Mouse (Mus musculus) ES-Bruce4 (cell line): ENCODE results near the gene Ppp1r7. TPM values are rescaled to one million over a fixed set of nuclear protein-coding genes. Genes with fewer than 3 reads are reported as not detected.
A peak's percentile ranks its signal among the peaks of the same experiment; 100 is the strongest.

Source experiments
- H3K27ac ChIP-seq: 2 replicates; pipeline ENCODE4 v1.5.1; 2012; ENCODE audit warnings: low read length, inconsistent platforms; ENCODE audit not compliant: insufficient read depth
- H3K27me3 ChIP-seq: 2 replicates; pipeline ENCODE4 v1.6.1; 2012; ENCODE audit warnings: mild to moderate bottlenecking, low read length, inconsistent platforms; ENCODE audit not compliant: control insufficient read depth, poor library complexity, insufficient read depth, severe bottlenecking
- H3K36me3 ChIP-seq: 2 replicates; pipeline ENCODE4 v1.6.1; 2012; ENCODE audit warnings: inconsistent platforms, mild to moderate bottlenecking, low read length, moderate library complexity; ENCODE audit not compliant: control insufficient read depth, poor library complexity, insufficient read depth, severe bottlenecking
- H3K4me1 ChIP-seq: one replicate; pipeline ENCODE4 v1.8.1; 2011; ENCODE audit warnings: low read length; ENCODE audit not compliant: control insufficient read depth, insufficient read depth
- H3K4me3 ChIP-seq: 2 replicates; pipeline ENCODE4 v1.5.1; 2011; ENCODE audit warnings: low read depth, mild to moderate bottlenecking, low read length
- H3K9ac ChIP-seq: 2 replicates; pipeline ENCODE4 v1.6.1; 2012; ENCODE audit warnings: low read depth, mild to moderate bottlenecking, inconsistent platforms; ENCODE audit not compliant: poor library complexity, severe bottlenecking
- H3K9me3 ChIP-seq: replicated peaks from 2 replicates; pipeline ENCODE4 v1.6.1; 2012; ENCODE audit warnings: mild to moderate bottlenecking, low read length, inconsistent platforms; ENCODE audit not compliant: control insufficient read depth, poor library complexity, insufficient read depth, severe bottlenecking
- CTCF ChIP-seq: IDR thresholded peaks from one replicate; pipeline ENCODE4 v1.8.1; 2011; ENCODE audit warnings: low read depth, low read length
- EP300 ChIP-seq: IDR thresholded peaks from 2 replicates; pipeline ENCODE4 v1.6.1; 2011; ENCODE audit warnings: low read depth, low read length; ENCODE audit not compliant: insufficient read depth
- POLR2A ChIP-seq: IDR thresholded peaks from one replicate; pipeline ENCODE4 v1.8.1; 2011; ENCODE audit warnings: low read length; ENCODE audit not compliant: insufficient read depth
- polyA plus RNA-seq: library from polyadenylated mRNA; stranded (reverse); fragments of >200 nt; gene quantifications from 2 replicates; pipeline ENCODE4 v1.2.4, GENCODE M21; 2011; ENCODE audit warnings: low read depth; ENCODE audit not compliant: missing spikeins, insufficient read depth, insufficient read length

Ppp1r7 gene
- polyA plus RNA-seq, 1 experiment: 40.4 TPM

- Histone ChIP-seq H3K9ac (no peak overlapping the region), H3K27me3 (no peaks in the 10 kb centered on the region), H3K27ac (no peak overlapping the region), H3K4me1 (no peaks in the 10 kb centered on the region), H3K36me3 (peaks cover 25% of the 10 kb centered on the region), H3K9me3 (no peaks in the 10 kb centered on the region), H3K4me3 (no peak overlapping the region)
- TF ChIP-seq EP300 (no peak), CTCF (no peak), POLR2A (no peak)
These were observed 20.0 kb downstream of the Ppp1r7 start for GRCm38 (mm10) chr1:93362661-93363060.

- no peak overlapping the region for H3K27ac ChIP-seq
- H3K4me1 ChIP-seq: no peaks in the 10 kb centered on the region
- H3K36me3 ChIP-seq: peaks cover 19% of the 10 kb centered on the region
- H3K27me3 ChIP-seq: no peaks in the 10 kb centered on the region
- H3K9me3 ChIP-seq: no peaks in the 10 kb centered on the region
- TF ChIP-seq CTCF: no peak
- no peak for TF ChIP-seq POLR2A
- TF ChIP-seq EP300: no peak
- no peak overlapping the region for H3K4me3 ChIP-seq
- H3K9ac ChIP-seq: no peak overlapping the region
These were observed 23.0 kb downstream of the Ppp1r7 start for GRCm38 (mm10) chr1:93365641-93366040.

- Histone ChIP-seq H3K9me3 (no peaks in the 10 kb centered on the region), H3K4me1 (no peaks in the 10 kb centered on the region), H3K27ac (no peak within 1 kb of the TSS)
These were observed 31.0 kb downstream of the Ppp1r7 start, which contains the start of gene Ano7 for GRCm38 (mm10) chr1:93373665-93374064. TSS of gene Ano7 (plus strand) at chr1:93373930.

GRCm38 (mm10) chr1:93377307-93377706 lies 34.7 kb downstream of the Ppp1r7 start:
- Histone ChIP-seq H3K27ac (no peak overlapping the region), H3K9ac (no peak overlapping the region), H3K4me3 (no peak overlapping the region), H3K4me1 (no peaks in the 10 kb centered on the region), H3K9me3 (no peaks in the 10 kb centered on the region), H3K36me3 (no peaks in the 10 kb centered on the region), H3K27me3 (no peaks in the 10 kb centered on the region)
- TF ChIP-seq POLR2A (no peak), CTCF (no peak), EP300 (no peak)

More at GRCm38 (mm10) chr1:93373665-93374064, 31.0 kb downstream of the Ppp1r7 start, which contains the start of gene Ano7:
- Histone ChIP-seq H3K4me3 (no peak within 1 kb of the TSS), H3K36me3 (no peaks in the 10 kb centered on the region), H3K27me3 (no peaks in the 10 kb centered on the region), H3K9ac (no peak within 1 kb of the TSS)
- TF ChIP-seq POLR2A (no peak), CTCF (no peak), EP300 (no peak)

GRCm38 (mm10) chr1:93379117-93379516 lies 36.5 kb downstream of the Ppp1r7 start:
- no peak for TF ChIP-seq EP300
- peak; percentile 23 for TF ChIP-seq CTCF
- TF ChIP-seq POLR2A: no peak
- H3K9ac ChIP-seq: no peak overlapping the region
- no peak overlapping the region for H3K4me3 ChIP-seq
- no peaks in the 10 kb centered on the region for H3K4me1 ChIP-seq
- H3K9me3 ChIP-seq: no peaks in the 10 kb centered on the region
- no peaks in the 10 kb centered on the region for H3K27me3 ChIP-seq
- no peak overlapping the region for H3K27ac ChIP-seq
- H3K36me3 ChIP-seq: no peaks in the 10 kb centered on the region

- H3K4me3 ChIP-seq: no peak overlapping the region
- H3K4me1 ChIP-seq: no peaks in the 10 kb centered on the region
- H3K9ac ChIP-seq: no peak overlapping the region
- H3K36me3 ChIP-seq: no peaks in the 10 kb centered on the region
- H3K27me3 ChIP-seq: no peaks in the 10 kb centered on the region
- no peaks in the 10 kb centered on the region for H3K9me3 ChIP-seq
- H3K27ac ChIP-seq: no peak overlapping the region
- TF ChIP-seq POLR2A: no peak
- TF ChIP-seq CTCF: no peak
- no peak for TF ChIP-seq EP300
These were observed 44.5 kb downstream of the Ppp1r7 start for GRCm38 (mm10) chr1:93387198-93387597.
